Mouse (Mus musculus) ES-E14 (cell line): ENCODE measurements around the gene Cdc37.

Experiments
- MAFK ChIP-seq: IDR thresholded peaks from 2 replicates; pipeline ENCODE4 v1.6.1; 2014; ENCODE audit warnings: mild to moderate bottlenecking, low read depth, low read length, inconsistent platforms; ENCODE audit not compliant: insufficient read depth
- ZNF384 ChIP-seq: IDR thresholded peaks from 2 replicates; pipeline ENCODE4 v1.6.1; 2012; ENCODE audit warnings: low read depth, low read length, inconsistent platforms

DNA sequence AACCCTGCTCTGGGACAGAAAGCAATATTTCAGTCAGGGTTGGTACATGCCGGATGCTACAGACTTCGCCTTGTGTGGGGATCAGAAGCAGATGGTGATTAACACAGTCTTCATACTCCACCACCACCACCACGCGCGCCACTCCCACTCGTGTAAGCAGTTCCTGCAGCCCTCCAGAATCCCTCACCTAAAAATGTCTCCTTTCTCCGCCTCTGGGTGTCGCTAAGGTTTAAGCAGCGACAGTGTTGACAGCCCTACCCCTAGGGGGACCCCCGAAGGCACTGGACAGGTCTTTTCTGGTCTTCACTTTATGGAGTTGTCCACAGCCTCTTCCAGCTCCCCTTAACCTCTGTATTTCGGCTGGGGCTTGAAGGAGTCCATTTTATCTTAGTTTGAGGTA is 2.9 kb upstream of the Cdc37 start:
- TF ChIP-seq MAFK = no peak
- no peak for TF ChIP-seq ZNF384
